Mouse (Mus musculus): ENCODE results near the gene Ttll1. TPM values are rescaled to one million over a fixed set of nuclear protein-coding genes. Genes with fewer than 3 reads are reported as not detected.
A peak's percentile ranks its signal among the peaks of the same experiment; 100 is the strongest.

The Ttll1 gene
- polyA plus RNA-seq, 1 experiment, result not detected

DNA sequence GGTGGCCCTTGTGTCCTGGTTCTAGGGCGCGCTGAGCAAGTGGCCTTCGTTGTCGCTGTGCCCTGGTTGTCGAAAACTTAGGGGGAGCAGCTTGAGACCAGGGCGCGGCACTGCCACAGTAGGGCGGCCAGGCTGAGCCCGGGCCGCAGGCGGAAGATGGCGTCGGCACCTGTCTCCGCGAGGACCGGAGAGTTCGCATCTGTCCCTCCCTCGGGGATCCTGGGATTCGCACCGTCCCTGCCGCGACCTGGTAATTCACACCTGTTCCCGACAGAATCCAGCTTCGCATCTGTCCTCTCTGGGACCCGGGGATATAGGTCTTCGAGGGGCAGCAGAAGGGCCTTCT, 16.4 kb upstream of the Ttll1 start:
- peaks cover 15% of the 10 kb centered on the region for H3K4me1 ChIP-seq (ENCODE audit: control insufficient read depth, insufficient read depth, low read length)
- no peak overlapping the region for H3K27ac ChIP-seq (ENCODE audit: insufficient read depth, low read depth, low read length)
- TF ChIP-seq CTCF (IDR thresholded peaks at IDR 0.05; ENCODE audit: insufficient read depth, low read depth, low read length) (no peak), POLR2A (IDR thresholded peaks at IDR 0.05; ENCODE audit: insufficient read depth, low read depth, low read length) (no peak)
- WGBS, result 5% methylated on average over 26 of the region's 26 CpGs
- H3K4me3 ChIP-seq (ENCODE audit: insufficient read depth, low read depth, low read length), result peak overlapping the region; percentile 42

DNA sequence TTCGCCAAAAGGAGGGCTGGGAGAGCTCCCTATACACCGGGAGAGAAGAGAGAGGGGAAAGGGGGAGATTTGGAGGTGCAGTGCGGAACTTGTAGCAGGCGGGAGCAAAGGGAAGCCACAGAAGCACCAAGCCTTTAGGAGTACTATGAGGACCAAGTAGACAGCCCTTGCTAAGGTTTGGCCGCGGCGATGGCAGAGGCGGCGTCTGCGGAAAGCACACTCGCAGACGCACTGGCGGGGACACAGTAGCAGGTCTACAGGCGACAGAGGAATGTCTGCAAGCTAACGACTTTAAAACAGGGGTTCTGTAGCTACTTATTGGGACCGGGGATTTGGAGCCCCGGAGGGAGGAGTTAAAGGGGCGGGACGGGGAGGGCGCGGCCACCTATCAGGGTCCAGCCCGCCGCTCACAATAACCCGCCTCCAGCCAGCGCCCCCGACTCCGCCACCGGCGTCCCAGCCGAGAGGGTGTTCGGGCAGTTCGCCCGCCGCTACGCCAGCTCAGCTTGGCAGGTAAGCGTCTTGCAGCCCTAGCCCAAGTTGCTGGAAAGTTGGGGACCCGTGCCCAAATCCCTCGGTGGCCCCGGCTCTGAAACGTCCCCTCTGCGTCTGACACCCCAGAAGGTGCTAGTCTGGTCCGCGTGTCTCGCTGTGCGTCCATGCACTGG, 15.9 kb upstream of the Ttll1 start, which contains the start of gene Bik:
TSS of gene Bik (plus strand) at position 439 of the 668 bp plus-strand sequence.
- Histone ChIP-seq H3K4me3 (ENCODE audit: insufficient read depth, low read depth, low read length) (peak within 1 kb of the TSS; percentile 42), H3K4me1 (ENCODE audit: control insufficient read depth, insufficient read depth, low read length) (peaks cover 15% of the 10 kb centered on the region), H3K27ac (ENCODE audit: insufficient read depth, low read depth, low read length) (no peak within 1 kb of the TSS)
- TF ChIP-seq POLR2A (IDR thresholded peaks at IDR 0.05; ENCODE audit: insufficient read depth, low read depth, low read length) (no peak), CTCF (IDR thresholded peaks at IDR 0.05; ENCODE audit: insufficient read depth, low read depth, low read length) (no peak)
- 2% methylated on average over 45 of the region's 45 CpGs for WGBS

DNA sequence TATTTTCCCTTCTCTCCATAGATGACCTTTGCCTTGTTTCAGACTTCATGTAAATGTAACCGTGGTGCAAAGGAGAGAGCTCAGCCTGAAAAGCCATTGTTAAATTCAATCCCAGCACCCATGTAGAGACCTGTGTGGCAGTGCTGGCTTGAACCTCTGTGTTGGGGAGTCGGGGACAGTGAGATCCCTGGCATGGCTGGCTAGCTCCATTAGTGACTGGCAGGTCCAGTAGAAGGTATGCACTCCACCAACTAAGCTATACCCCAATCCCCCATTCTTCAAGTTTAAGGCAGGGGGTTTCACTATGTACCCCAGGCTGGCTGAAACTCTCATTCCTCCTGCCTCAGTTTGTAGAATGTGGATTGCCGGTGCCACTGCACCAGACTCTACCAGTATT, 13.6 kb upstream of the Ttll1 start:
- WGBS, result 95% methylated on average over 3 of the region's 3 CpGs
- Histone ChIP-seq H3K4me1 (ENCODE audit: control insufficient read depth, insufficient read depth, low read length) (peaks cover 15% of the 10 kb centered on the region), H3K27ac (ENCODE audit: insufficient read depth, low read depth, low read length) (no peak overlapping the region), H3K4me3 (ENCODE audit: insufficient read depth, low read depth, low read length) (no peak overlapping the region)
- TF ChIP-seq POLR2A (IDR thresholded peaks at IDR 0.05; ENCODE audit: insufficient read depth, low read depth, low read length), result no peak
- TF ChIP-seq CTCF (IDR thresholded peaks at IDR 0.05; ENCODE audit: insufficient read depth, low read depth, low read length), result no peak

DNA sequence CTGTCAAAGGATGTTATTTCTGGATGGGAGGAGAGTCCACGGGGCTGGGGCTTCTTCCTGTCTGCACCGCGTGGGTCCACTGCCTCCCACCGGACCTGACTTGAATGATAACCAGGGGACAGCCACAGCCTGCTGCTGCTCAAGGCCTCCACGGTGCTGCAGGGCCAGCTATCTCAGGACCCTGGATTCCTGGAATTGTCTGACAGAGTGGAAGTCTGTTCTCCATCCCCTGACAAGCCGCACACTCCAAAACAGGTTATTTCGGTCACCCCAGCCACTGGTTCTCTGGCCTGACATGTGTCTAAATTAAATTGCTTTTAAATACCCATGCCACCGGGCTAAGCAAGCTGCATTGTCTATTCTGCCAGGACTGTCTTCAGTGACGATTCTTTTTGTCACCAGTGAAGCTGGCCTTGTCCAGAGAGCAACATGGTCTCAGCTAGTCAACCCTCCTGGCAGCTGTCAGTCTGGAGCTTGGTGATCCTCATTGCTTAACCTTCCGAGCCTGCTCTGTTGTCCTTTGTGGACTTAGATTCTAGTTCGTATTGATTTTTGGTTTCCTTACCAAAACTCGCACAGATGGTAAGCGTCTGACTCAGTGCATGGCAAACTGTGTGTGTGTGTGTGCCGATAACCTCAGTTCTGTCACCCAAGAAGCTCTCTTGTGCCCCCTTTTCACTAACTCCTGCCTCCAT, 13.1 kb upstream of the Ttll1 start:
- no peak overlapping the region for H3K4me3 ChIP-seq (ENCODE audit: insufficient read depth, low read depth, low read length)
- no peak overlapping the region for H3K27ac ChIP-seq (ENCODE audit: insufficient read depth, low read depth, low read length)
- 78% methylated on average over 14 of the region's 14 CpGs for WGBS
- H3K4me1 ChIP-seq (ENCODE audit: control insufficient read depth, insufficient read depth, low read length), result peaks cover 15% of the 10 kb centered on the region
- no peak for TF ChIP-seq POLR2A (IDR thresholded peaks at IDR 0.05; ENCODE audit: insufficient read depth, low read depth, low read length)
- no peak for TF ChIP-seq CTCF (IDR thresholded peaks at IDR 0.05; ENCODE audit: insufficient read depth, low read depth, low read length)

DNA sequence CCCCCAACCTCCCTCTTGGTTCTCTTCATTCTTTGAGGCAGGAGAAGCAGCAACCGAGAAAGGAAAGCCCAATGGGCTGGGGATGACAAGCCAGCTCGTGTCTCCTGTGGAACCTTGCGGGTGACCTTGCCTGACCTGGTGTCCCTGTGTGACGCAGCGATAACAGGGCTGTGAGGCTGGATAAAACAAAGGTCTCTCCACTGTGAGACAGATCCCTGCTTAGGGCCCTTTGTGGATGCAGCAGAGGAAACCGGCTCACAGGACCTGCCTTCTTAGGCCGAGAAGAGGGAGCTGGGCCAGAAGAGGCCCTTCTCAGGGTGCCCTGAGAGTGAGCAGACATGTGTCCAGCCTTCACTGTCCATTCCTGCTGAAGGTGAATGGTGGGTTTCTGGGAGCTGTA, 12.5 kb upstream of the Ttll1 start:
- Histone ChIP-seq H3K4me3 (ENCODE audit: insufficient read depth, low read depth, low read length) (no peak overlapping the region), H3K27ac (ENCODE audit: insufficient read depth, low read depth, low read length) (no peak overlapping the region), H3K4me1 (ENCODE audit: control insufficient read depth, insufficient read depth, low read length) (peaks cover 15% of the 10 kb centered on the region)
- WGBS, result 60% methylated on average over 7 of the region's 7 CpGs
- no peak for TF ChIP-seq CTCF (IDR thresholded peaks at IDR 0.05; ENCODE audit: insufficient read depth, low read depth, low read length)
- TF ChIP-seq POLR2A (IDR thresholded peaks at IDR 0.05; ENCODE audit: insufficient read depth, low read depth, low read length), result no peak

DNA sequence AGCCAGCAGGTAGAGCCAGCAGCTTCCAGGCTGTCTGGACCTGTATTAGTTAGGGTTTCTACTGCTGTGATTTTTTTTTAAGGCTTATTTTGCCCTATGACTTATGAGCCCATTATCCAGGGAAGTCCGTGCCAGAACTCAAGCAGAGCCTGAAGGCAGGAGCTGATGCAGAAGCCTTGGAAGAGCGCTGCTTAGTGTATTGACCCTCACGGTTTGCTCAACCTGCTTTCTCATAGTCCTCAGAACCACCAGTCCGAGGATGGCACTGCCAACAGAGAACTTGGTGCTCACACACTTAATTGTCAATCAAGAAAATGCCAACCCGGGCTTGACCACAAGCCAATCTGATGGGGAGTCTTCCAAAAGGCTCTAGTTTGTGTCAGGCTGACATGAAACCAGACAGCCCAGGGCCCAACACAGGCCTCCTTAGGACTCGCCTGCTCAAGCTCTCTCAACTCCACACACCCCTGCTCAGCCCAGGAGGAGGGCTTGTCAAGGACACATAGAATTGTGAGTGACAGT, 10.2 kb upstream of the Ttll1 start:
- WGBS, result 78% methylated on average over 6 of the region's 6 CpGs
- TF ChIP-seq CTCF (IDR thresholded peaks at IDR 0.05; ENCODE audit: insufficient read depth, low read depth, low read length) (no peak), POLR2A (IDR thresholded peaks at IDR 0.05; ENCODE audit: insufficient read depth, low read depth, low read length) (no peak)
- no peak overlapping the region for H3K4me3 ChIP-seq (ENCODE audit: insufficient read depth, low read depth, low read length)
- H3K4me1 ChIP-seq (ENCODE audit: control insufficient read depth, insufficient read depth, low read length), result 0 out of 2 replicates have a peak, but pooled peaks cover 3% of the 10 kb centered on the region
- no peak overlapping the region for H3K27ac ChIP-seq (ENCODE audit: insufficient read depth, low read depth, low read length)

DNA sequence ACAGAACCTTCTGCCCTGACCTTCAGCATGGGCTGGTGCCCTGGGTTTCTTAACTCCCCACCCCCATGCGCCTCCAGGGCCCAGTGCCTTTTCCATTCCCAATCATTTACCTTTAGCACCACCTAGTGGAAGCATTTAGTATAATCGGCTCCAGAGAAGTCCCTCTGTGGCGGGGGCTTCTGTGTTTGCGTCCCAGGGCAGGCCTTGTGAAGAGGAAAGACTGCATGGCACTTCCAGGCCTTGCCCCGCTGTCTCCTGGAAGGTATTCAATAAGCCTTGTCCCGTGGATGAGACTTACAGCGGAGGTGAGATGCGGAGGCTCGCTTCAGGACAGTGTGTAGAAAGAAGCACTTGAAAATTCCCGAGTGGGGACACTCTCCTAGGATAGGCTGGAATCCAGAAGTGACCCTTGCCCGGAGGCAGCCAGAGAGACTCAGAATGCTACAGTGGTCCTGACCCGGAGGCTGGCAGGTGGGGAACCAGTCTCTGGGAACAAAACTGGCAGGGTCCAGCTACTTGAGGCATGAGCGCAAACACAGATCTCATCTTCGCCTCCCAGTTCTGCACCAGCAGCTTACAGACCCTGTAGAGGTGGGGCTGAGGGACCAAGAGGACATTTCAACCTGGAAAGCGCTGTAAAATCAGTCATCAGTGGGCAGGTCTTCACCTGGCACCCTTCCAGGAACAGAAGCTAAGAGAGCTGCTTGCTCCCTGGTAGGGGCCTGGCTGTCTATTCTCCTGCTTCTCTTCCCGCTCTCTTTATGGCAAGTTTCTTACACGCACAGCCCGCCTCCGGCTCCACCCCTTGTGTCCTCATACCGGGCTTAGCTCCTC, 7.7 kb upstream of the Ttll1 start:
- Histone ChIP-seq H3K4me1 (ENCODE audit: control insufficient read depth, insufficient read depth, low read length) (0 out of 2 replicates have a peak, but pooled peaks cover 3% of the 10 kb centered on the region), H3K27ac (ENCODE audit: insufficient read depth, low read depth, low read length) (no peak overlapping the region), H3K4me3 (ENCODE audit: insufficient read depth, low read depth, low read length) (no peak overlapping the region)
- no peak for TF ChIP-seq POLR2A (IDR thresholded peaks at IDR 0.05; ENCODE audit: insufficient read depth, low read depth, low read length)
- peak; percentile 50 for TF ChIP-seq CTCF (IDR thresholded peaks at IDR 0.05; ENCODE audit: insufficient read depth, low read depth, low read length)
- WGBS, result 31% methylated on average over 20 of the region's 20 CpGs

DNA sequence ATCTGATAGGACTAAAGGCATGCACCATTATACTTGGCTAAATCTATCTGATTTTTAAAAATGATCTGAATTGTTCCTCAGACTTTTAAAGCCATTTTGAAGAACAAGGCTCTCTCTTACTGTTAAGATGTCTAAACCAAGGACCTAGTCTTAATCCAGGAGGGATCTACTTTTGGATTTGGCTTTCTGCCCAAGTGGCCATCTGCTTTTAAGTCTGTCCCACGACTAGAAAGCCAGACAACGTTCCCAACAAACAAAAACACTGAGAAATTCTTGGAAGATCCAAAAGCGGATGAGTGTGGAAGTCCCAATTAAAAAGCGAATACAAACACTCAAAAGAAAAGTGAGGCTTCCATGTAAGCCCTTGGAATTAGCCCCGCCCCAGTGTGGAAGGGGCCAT, 4.3 kb upstream of the Ttll1 start:
- Histone ChIP-seq H3K4me1 (ENCODE audit: control insufficient read depth, insufficient read depth, low read length) (no peaks in the 10 kb centered on the region), H3K4me3 (ENCODE audit: insufficient read depth, low read depth, low read length) (no peak overlapping the region), H3K27ac (ENCODE audit: insufficient read depth, low read depth, low read length) (no peak overlapping the region)
- 64% methylated on average over 5 of the region's 5 CpGs for WGBS
- TF ChIP-seq POLR2A (IDR thresholded peaks at IDR 0.05; ENCODE audit: insufficient read depth, low read depth, low read length) (no peak), CTCF (IDR thresholded peaks at IDR 0.05; ENCODE audit: insufficient read depth, low read depth, low read length) (no peak)

Data from olfactory bulb, adult 2 months (tissue).